ENCODE assay signal across 9 mouse cellular contexts in genomic region chr14:14098330-14098980, GRCm38 (mm10). TPM values are rescaled to one million over a fixed set of nuclear protein-coding genes. Genes with fewer than 3 reads are reported as not detected.
DNase-seq lines count a peak whose midpoint lies in the region; ATAC-seq lines count a peak whose summit lies in the region.
"Had no signal": no experiment of that assay in that cellular context is flagged by ENCODE, and none has a peak within 500 bp of the region (broad histone marks: within the 10 kb centered on the region; RNA-seq: fewer than 3 reads in every experiment).

No protein-coding gene starts in this region.

- ATAC-seq in hindbrain, embryonic 14.5 days (ENCODE audit: low FRiP score): peak; percentile 78

- no peak overlapping the region for H3K9ac ChIP-seq in hindbrain, embryonic 14.5 days

- no peak overlapping the region for H3K4me2 ChIP-seq in hindbrain, embryonic 14.5 days (replicated peaks)

- 28% methylated on average over 10 of the region's 10 CpGs for WGBS in hindbrain, embryonic 14.5 days

- no peak overlapping the region for H3K27ac ChIP-seq in hindbrain, embryonic 14.5 days

- peaks cover 44% of the 10 kb centered on the region for H3K36me3 ChIP-seq in hindbrain, embryonic 14.5 days (replicated peaks; ENCODE audit: control insufficient read depth, insufficient read depth)

- no peaks in the 10 kb centered on the region for H3K9me3 ChIP-seq in hindbrain, embryonic 14.5 days (ENCODE audit: control insufficient read depth, low read length)
- H3K9me3 ChIP-seq: megakaryocyte, embryonic 14.5 days had no signal

- no peaks in the 10 kb centered on the region for H3K4me1 ChIP-seq in hindbrain, embryonic 14.5 days (replicated peaks; ENCODE audit: control insufficient read depth, insufficient read depth, low read length)

- H3K4me3 ChIP-seq in hindbrain, embryonic 14.5 days (replicated peaks; ENCODE audit: low read length): no peak overlapping the region
- H3K4me3 ChIP-seq: megakaryocyte, embryonic 14.5 days had no signal

- H3K27me3 ChIP-seq in hindbrain, embryonic 14.5 days (ENCODE audit: control insufficient read depth, insufficient read depth, low read length): no peaks in the 10 kb centered on the region
- H3K27me3 ChIP-seq: megakaryocyte, embryonic 14.5 days had no signal

- DNase-seq in MN1 (ENCODE audit: low spot score): peak; percentile 89
- DNase-seq in cerebellum, adult 18-20 months: peak; percentile 90 to 91
- DNase-seq in forelimb bud, embryonic 11.5 days (ENCODE audit: low read depth, low spot score): peak; percentile 92
- DNase-seq in hindbrain, embryonic 14.5 days (ENCODE audit: low spot score): peak; percentile 97
- DNase-seq in layer of hippocampus, postnatal 14 days (ENCODE audit: low spot score in 2 of 2): peak; percentile 89 to 92
- peak; percentile 95 for DNase-seq in lung, postnatal 14 days
- peak; percentile 93 for DNase-seq in retina, postnatal 1 day
- peak; percentile 94 for DNase-seq in thymus, postnatal 4 days

RNA-seq across cellular contexts. Expression of gene Psmd6, which starts 22.3 kb away (rescaled TPM):
- 257 and 260 TPM in 2 replicates for polyA plus RNA-seq in hindbrain, embryonic 14.5 days (2014; fragmentation: Nextera tagmentation; extraction: Ambion mirVana)
- total RNA-seq in layer of hippocampus, postnatal 14 days (2021): 100 to 1,000 TPM; 130 to 132 TPM
